Mouse (Mus musculus): Measurements from ENCODE around the gene Il3. TPM values are rescaled to one million over a fixed set of nuclear protein-coding genes. Genes with fewer than 3 reads are reported as not detected.

Gene Il3
- polyA plus RNA-seq, 1 experiment, result not detected

- H3K27ac ChIP-seq (ENCODE audit: insufficient read depth, low read length), result no peak overlapping the region
- no peak overlapping the region for H3K4me3 ChIP-seq (ENCODE audit: insufficient read depth, low read length)
- TF ChIP-seq CTCF (IDR thresholded peaks at IDR 0.05; ENCODE audit: extremely low read depth, insufficient read depth, low read length), result peak; percentile 47
- no peak for TF ChIP-seq POLR2A (IDR thresholded peaks at IDR 0.05; ENCODE audit: extremely low read depth, insufficient read depth, low read length)
- H3K4me1 ChIP-seq (ENCODE audit: control insufficient read depth, insufficient read depth, low read length), result no peaks in the 10 kb centered on the region
Observed at GRCm38 (mm10) chr11:54254114-54254513, 13.0 kb downstream of the Il3 start.

GRCm38 (mm10) chr11:54250575-54250974 is 16.5 kb downstream of the Il3 start:
- Histone ChIP-seq H3K4me1 (ENCODE audit: control insufficient read depth, insufficient read depth, low read length) (no peaks in the 10 kb centered on the region), H3K4me3 (ENCODE audit: insufficient read depth, low read length) (no peak overlapping the region), H3K27ac (ENCODE audit: insufficient read depth, low read length) (no peak overlapping the region)
- TF ChIP-seq POLR2A (IDR thresholded peaks at IDR 0.05; ENCODE audit: extremely low read depth, insufficient read depth, low read length) (no peak), CTCF (IDR thresholded peaks at IDR 0.05; ENCODE audit: extremely low read depth, insufficient read depth, low read length) (no peak)

- H3K27ac ChIP-seq (ENCODE audit: insufficient read depth, low read length), result no peak overlapping the region
- no peak overlapping the region for H3K4me3 ChIP-seq (ENCODE audit: insufficient read depth, low read length)
- no peak for TF ChIP-seq POLR2A (IDR thresholded peaks at IDR 0.05; ENCODE audit: extremely low read depth, insufficient read depth, low read length)
- TF ChIP-seq CTCF (IDR thresholded peaks at IDR 0.05; ENCODE audit: extremely low read depth, insufficient read depth, low read length), result no peak
- no peaks in the 10 kb centered on the region for H3K4me1 ChIP-seq (ENCODE audit: control insufficient read depth, insufficient read depth, low read length)
Observed at GRCm38 (mm10) chr11:54249748-54250147, 17.3 kb downstream of the Il3 start.

GRCm38 (mm10) chr11:54248940-54249717 is 17.9 kb downstream of the Il3 start, which contains the start of gene Csf2:
Gene Csf2, minus strand, starts transcription at chr11:54249667.
- Histone ChIP-seq H3K27ac (ENCODE audit: insufficient read depth, low read length) (no peak within 1 kb of the TSS), H3K4me1 (ENCODE audit: control insufficient read depth, insufficient read depth, low read length) (no peaks in the 10 kb centered on the region), H3K4me3 (ENCODE audit: insufficient read depth, low read length) (no peak within 1 kb of the TSS)
- no peak for TF ChIP-seq POLR2A (IDR thresholded peaks at IDR 0.05; ENCODE audit: extremely low read depth, insufficient read depth, low read length)
- no peak for TF ChIP-seq CTCF (IDR thresholded peaks at IDR 0.05; ENCODE audit: extremely low read depth, insufficient read depth, low read length)

- Histone ChIP-seq H3K27ac (ENCODE audit: insufficient read depth, low read length) (no peak overlapping the region), H3K4me3 (ENCODE audit: insufficient read depth, low read length) (no peak overlapping the region), H3K4me1 (ENCODE audit: control insufficient read depth, insufficient read depth, low read length) (no peaks in the 10 kb centered on the region)
- no peak for TF ChIP-seq CTCF (IDR thresholded peaks at IDR 0.05; ENCODE audit: extremely low read depth, insufficient read depth, low read length)
- TF ChIP-seq POLR2A (IDR thresholded peaks at IDR 0.05; ENCODE audit: extremely low read depth, insufficient read depth, low read length), result no peak
Observed at GRCm38 (mm10) chr11:54247251-54247950, 19.7 kb downstream of the Il3 start.

GRCm38 (mm10) chr11:54244465-54244864 is 22.6 kb downstream of the Il3 start:
- Histone ChIP-seq H3K27ac (ENCODE audit: insufficient read depth, low read length) (no peak overlapping the region), H3K4me3 (ENCODE audit: insufficient read depth, low read length) (no peak overlapping the region), H3K4me1 (ENCODE audit: control insufficient read depth, insufficient read depth, low read length) (no peaks in the 10 kb centered on the region)
- TF ChIP-seq POLR2A (IDR thresholded peaks at IDR 0.05; ENCODE audit: extremely low read depth, insufficient read depth, low read length), result no peak
- no peak for TF ChIP-seq CTCF (IDR thresholded peaks at IDR 0.05; ENCODE audit: extremely low read depth, insufficient read depth, low read length)

GRCm38 (mm10) chr11:54242494-54242893 is 24.6 kb downstream of the Il3 start:
- TF ChIP-seq POLR2A (IDR thresholded peaks at IDR 0.05; ENCODE audit: extremely low read depth, insufficient read depth, low read length), result no peak
- no peak for TF ChIP-seq CTCF (IDR thresholded peaks at IDR 0.05; ENCODE audit: extremely low read depth, insufficient read depth, low read length)
- Histone ChIP-seq H3K4me1 (ENCODE audit: control insufficient read depth, insufficient read depth, low read length) (no peaks in the 10 kb centered on the region), H3K4me3 (ENCODE audit: insufficient read depth, low read length) (no peak overlapping the region), H3K27ac (ENCODE audit: insufficient read depth, low read length) (no peak overlapping the region)

GRCm38 (mm10) chr11:54236939-54237338 is 30.1 kb downstream of the Il3 start:
- Histone ChIP-seq H3K4me1 (ENCODE audit: control insufficient read depth, insufficient read depth, low read length) (no peaks in the 10 kb centered on the region), H3K27ac (ENCODE audit: insufficient read depth, low read length) (no peak overlapping the region), H3K4me3 (ENCODE audit: insufficient read depth, low read length) (no peak overlapping the region)
- TF ChIP-seq CTCF (IDR thresholded peaks at IDR 0.05; ENCODE audit: extremely low read depth, insufficient read depth, low read length) (no peak), POLR2A (IDR thresholded peaks at IDR 0.05; ENCODE audit: extremely low read depth, insufficient read depth, low read length) (no peak)

GRCm38 (mm10) chr11:54227478-54227877 is 39.6 kb downstream of the Il3 start:
- no peaks in the 10 kb centered on the region for H3K4me1 ChIP-seq (ENCODE audit: control insufficient read depth, insufficient read depth, low read length)
- TF ChIP-seq POLR2A (IDR thresholded peaks at IDR 0.05; ENCODE audit: extremely low read depth, insufficient read depth, low read length) (no peak), CTCF (IDR thresholded peaks at IDR 0.05; ENCODE audit: extremely low read depth, insufficient read depth, low read length) (no peak)

More at GRCm38 (mm10) chr11:54227478-54227877, 39.6 kb downstream of the Il3 start:
- H3K27ac ChIP-seq (ENCODE audit: insufficient read depth, low read length), result no peak overlapping the region
- H3K4me3 ChIP-seq (ENCODE audit: insufficient read depth, low read length), result no peak overlapping the region
